Mouse (Mus musculus): Measurements from ENCODE around the gene Adamts1. TPM values are rescaled to one million over a fixed set of nuclear protein-coding genes. Genes with fewer than 3 reads are reported as not detected.

The Adamts1 gene
- 12.0 and 12.7 TPM in 2 replicates for polyA plus RNA-seq (2014; fragmentation: Nextera tagmentation; extraction: Ambion mirVana)

- Histone ChIP-seq H3K9me3 (ENCODE audit: control insufficient read depth, low read length) (no peaks in the 10 kb centered on the region), H3K4me3 (replicated peaks; ENCODE audit: low read length) (peak within 1 kb of the TSS; percentile 65), H3K4me1 (replicated peaks; ENCODE audit: control insufficient read depth, insufficient read depth, low read length) (peaks cover 8% of the 10 kb centered on the region), H3K36me3 (replicated peaks; ENCODE audit: control insufficient read depth, insufficient read depth) (peaks cover 1% of the 10 kb centered on the region), H3K27ac (peak within 1 kb of the TSS; percentile 76), H3K27me3 (ENCODE audit: control insufficient read depth, insufficient read depth, low read length) (peaks cover 14% of the 10 kb centered on the region; the same call in 1 of the 2 replicates), H3K9ac (peak within 1 kb of the TSS; percentile 56), H3K4me2 (replicated peaks) (peak within 1 kb of the TSS; percentile 91)
- ATAC-seq (ENCODE audit: low FRiP score) (peak; percentile 85), DNase-seq (ENCODE audit: low spot score) (peak; percentile 77)
- WGBS = 0% methylated on average over 26 of the region's 26 CpGs
These were observed at the start of gene Adamts1 for GRCm38 (mm10) chr16:85802954-85803353. Adamts1 (minus strand) TSS chr16:85803113.

- Histone ChIP-seq H3K36me3 (replicated peaks; ENCODE audit: control insufficient read depth, insufficient read depth) (no peaks in the 10 kb centered on the region), H3K27me3 (ENCODE audit: control insufficient read depth, insufficient read depth, low read length) (no peaks in the 10 kb centered on the region), H3K4me1 (replicated peaks; ENCODE audit: control insufficient read depth, insufficient read depth, low read length) (no peaks in the 10 kb centered on the region), H3K9ac (no peak overlapping the region), H3K4me3 (replicated peaks; ENCODE audit: low read length) (no peak overlapping the region), H3K9me3 (ENCODE audit: control insufficient read depth, low read length) (no peaks in the 10 kb centered on the region), H3K4me2 (replicated peaks) (no peak overlapping the region), H3K27ac (no peak overlapping the region)
- ATAC-seq (ENCODE audit: low FRiP score) (no peak), DNase-seq (ENCODE audit: low spot score) (no peak)
- 76% methylated on average over 3 of the region's 3 CpGs for WGBS
These were observed 24.2 kb upstream of the Adamts1 start for GRCm38 (mm10) chr16:85827066-85827465.

GRCm38 (mm10) chr16:85822330-85822916 is 19.5 kb upstream of the Adamts1 start:
- Histone ChIP-seq H3K9ac (no peak overlapping the region), H3K4me1 (replicated peaks; ENCODE audit: control insufficient read depth, insufficient read depth, low read length) (no peaks in the 10 kb centered on the region), H3K4me3 (replicated peaks; ENCODE audit: low read length) (no peak overlapping the region), H3K9me3 (ENCODE audit: control insufficient read depth, low read length) (no peaks in the 10 kb centered on the region), H3K27me3 (ENCODE audit: control insufficient read depth, insufficient read depth, low read length) (no peaks in the 10 kb centered on the region), H3K27ac (no peak overlapping the region), H3K4me2 (replicated peaks) (no peak overlapping the region), H3K36me3 (replicated peaks; ENCODE audit: control insufficient read depth, insufficient read depth) (no peaks in the 10 kb centered on the region)
- DNase-seq (ENCODE audit: low spot score) = no peak
- 83% methylated on average over 5 of the region's 5 CpGs for WGBS
- ATAC-seq (ENCODE audit: low FRiP score) = no peak

- H3K27ac ChIP-seq = no peak overlapping the region
- no peak overlapping the region for H3K4me2 ChIP-seq (replicated peaks)
- H3K4me1 ChIP-seq (replicated peaks; ENCODE audit: control insufficient read depth, insufficient read depth, low read length) = no peaks in the 10 kb centered on the region
- no peak overlapping the region for H3K9ac ChIP-seq
- 70% methylated on average over 5 of the region's 5 CpGs for WGBS
- no peaks in the 10 kb centered on the region for H3K9me3 ChIP-seq (ENCODE audit: control insufficient read depth, low read length)
- H3K27me3 ChIP-seq (ENCODE audit: control insufficient read depth, insufficient read depth, low read length) = no peaks in the 10 kb centered on the region
- DNase-seq (ENCODE audit: low spot score) = peak; percentile 75
- H3K36me3 ChIP-seq (replicated peaks; ENCODE audit: control insufficient read depth, insufficient read depth) = no peaks in the 10 kb centered on the region
- peak; percentile 53; the same call in 1 of the 2 replicates for ATAC-seq (ENCODE audit: low FRiP score)
- no peak overlapping the region for H3K4me3 ChIP-seq (replicated peaks; ENCODE audit: low read length)
These were observed 17.0 kb upstream of the Adamts1 start for GRCm38 (mm10) chr16:85819808-85820458.

GRCm38 (mm10) chr16:85814116-85814515 is 11.2 kb upstream of the Adamts1 start:
- no peaks in the 10 kb centered on the region for H3K36me3 ChIP-seq (replicated peaks; ENCODE audit: control insufficient read depth, insufficient read depth)
- H3K4me3 ChIP-seq (replicated peaks; ENCODE audit: low read length) = no peak overlapping the region
- DNase-seq (ENCODE audit: low spot score) (no peak), ATAC-seq (ENCODE audit: low FRiP score) (no peak)
- H3K4me2 ChIP-seq (replicated peaks) = no peak overlapping the region
- H3K27ac ChIP-seq = no peak overlapping the region
- H3K9me3 ChIP-seq (ENCODE audit: control insufficient read depth, low read length) = no peaks in the 10 kb centered on the region
- H3K27me3 ChIP-seq (ENCODE audit: control insufficient read depth, insufficient read depth, low read length) = no peaks in the 10 kb centered on the region
- no peaks in the 10 kb centered on the region for H3K4me1 ChIP-seq (replicated peaks; ENCODE audit: control insufficient read depth, insufficient read depth, low read length)
- 91% methylated on average over 2 of the region's 2 CpGs for WGBS
- H3K9ac ChIP-seq = no peak overlapping the region

DNA sequence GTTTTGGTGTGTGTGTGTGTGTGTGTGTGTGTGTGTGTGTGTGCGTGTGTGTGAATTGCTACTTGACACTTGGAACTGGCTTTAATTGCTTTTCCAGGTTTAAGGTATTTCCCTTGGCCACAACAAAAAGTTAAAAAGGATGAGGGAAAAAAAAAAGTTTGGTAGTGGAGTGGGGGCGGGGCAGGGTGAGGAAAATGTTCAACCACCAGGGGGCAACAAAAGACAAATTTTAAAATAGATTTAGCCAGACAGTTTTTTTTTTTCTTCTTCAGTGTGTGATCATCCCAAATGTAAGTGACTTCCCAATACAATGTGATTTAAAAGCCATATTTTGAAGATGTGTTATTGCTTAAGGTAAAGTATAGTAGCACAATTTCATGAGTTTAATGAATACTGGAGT is 4.7 kb upstream of the Adamts1 start:
- no peaks in the 10 kb centered on the region for H3K9me3 ChIP-seq (ENCODE audit: control insufficient read depth, low read length)
- H3K27me3 ChIP-seq (ENCODE audit: control insufficient read depth, insufficient read depth, low read length) = peaks cover 14% of the 10 kb centered on the region; the same call in 1 of the 2 replicates
- H3K4me2 ChIP-seq (replicated peaks) = peak overlapping the region; percentile 24
- no peak overlapping the region for H3K9ac ChIP-seq
- no peaks in the 10 kb centered on the region for H3K36me3 ChIP-seq (replicated peaks; ENCODE audit: control insufficient read depth, insufficient read depth)
- DNase-seq (ENCODE audit: low spot score) = peak; percentile 80
- no peak for ATAC-seq (ENCODE audit: low FRiP score)
- no peak overlapping the region for H3K27ac ChIP-seq
- H3K4me3 ChIP-seq (replicated peaks; ENCODE audit: low read length) = no peak overlapping the region
- H3K4me1 ChIP-seq (replicated peaks; ENCODE audit: control insufficient read depth, insufficient read depth, low read length) = peaks cover 8% of the 10 kb centered on the region
- 23% methylated on average over 2 of the region's 2 CpGs for WGBS

DNA sequence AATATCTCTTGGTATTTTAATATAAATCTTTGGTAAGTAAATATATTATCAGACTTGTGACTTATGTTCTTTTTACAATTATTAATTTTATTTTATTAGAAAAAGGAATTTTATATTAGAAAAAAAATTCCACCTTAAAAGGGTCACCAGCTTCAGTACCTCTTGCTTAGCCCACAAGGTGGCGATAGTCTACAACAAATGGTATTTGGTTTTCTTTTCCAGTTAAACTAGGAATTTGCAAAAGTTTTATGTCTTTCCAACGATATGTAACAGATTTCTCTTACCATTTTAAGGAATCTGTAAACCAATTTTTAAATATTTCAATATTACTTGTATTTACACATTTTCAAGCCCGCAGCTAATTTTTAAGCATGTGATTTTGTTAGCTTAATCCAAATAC is 4.2 kb upstream of the Adamts1 start:
- H3K4me2 ChIP-seq (replicated peaks) = peak overlapping the region; percentile 24; the same call in 1 of the 2 replicates
- H3K36me3 ChIP-seq (replicated peaks; ENCODE audit: control insufficient read depth, insufficient read depth) = no peaks in the 10 kb centered on the region
- H3K4me1 ChIP-seq (replicated peaks; ENCODE audit: control insufficient read depth, insufficient read depth, low read length) = peaks cover 8% of the 10 kb centered on the region
- ATAC-seq (ENCODE audit: low FRiP score) (no peak), DNase-seq (ENCODE audit: low spot score) (peak; percentile 90)
- no peaks in the 10 kb centered on the region for H3K9me3 ChIP-seq (ENCODE audit: control insufficient read depth, low read length)
- no peak overlapping the region for H3K9ac ChIP-seq
- no peak overlapping the region for H3K4me3 ChIP-seq (replicated peaks; ENCODE audit: low read length)
- 23% methylated on average over 3 of the region's 3 CpGs for WGBS
- H3K27me3 ChIP-seq (ENCODE audit: control insufficient read depth, insufficient read depth, low read length) = peaks cover 14% of the 10 kb centered on the region; the same call in 1 of the 2 replicates
- H3K27ac ChIP-seq = no peak overlapping the region

DNA sequence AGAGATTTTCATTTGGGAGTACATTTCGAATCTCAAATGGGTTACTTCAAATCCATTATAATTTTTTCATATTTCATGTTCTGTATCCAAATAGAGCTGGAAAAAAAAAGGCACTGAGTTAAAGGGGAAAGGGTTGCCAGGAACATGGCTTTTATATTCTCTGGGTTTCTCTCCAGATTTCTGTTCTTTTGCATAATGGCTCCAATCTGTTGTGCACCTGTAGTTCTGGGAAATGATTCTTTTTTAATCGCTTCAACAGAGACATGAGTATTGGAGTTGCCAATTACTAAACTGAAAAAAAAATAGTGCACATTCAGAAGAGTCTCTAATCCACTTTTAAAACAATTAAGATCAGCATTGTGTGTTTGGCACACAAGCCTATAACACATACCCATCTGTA is 2.7 kb upstream of the Adamts1 start:
- Histone ChIP-seq H3K4me2 (replicated peaks) (no peak overlapping the region), H3K4me3 (replicated peaks; ENCODE audit: low read length) (no peak overlapping the region), H3K9ac (no peak overlapping the region), H3K27ac (no peak overlapping the region), H3K4me1 (replicated peaks; ENCODE audit: control insufficient read depth, insufficient read depth, low read length) (peaks cover 8% of the 10 kb centered on the region), H3K36me3 (replicated peaks; ENCODE audit: control insufficient read depth, insufficient read depth) (no peaks in the 10 kb centered on the region), H3K9me3 (ENCODE audit: control insufficient read depth, low read length) (no peaks in the 10 kb centered on the region), H3K27me3 (ENCODE audit: control insufficient read depth, insufficient read depth, low read length) (peaks cover 14% of the 10 kb centered on the region; the same call in 1 of the 2 replicates)
- WGBS = 79% methylated on average over 2 of the region's 2 CpGs
- ATAC-seq (ENCODE audit: low FRiP score) = no peak
- DNase-seq (ENCODE audit: low spot score) = no peak

DNA sequence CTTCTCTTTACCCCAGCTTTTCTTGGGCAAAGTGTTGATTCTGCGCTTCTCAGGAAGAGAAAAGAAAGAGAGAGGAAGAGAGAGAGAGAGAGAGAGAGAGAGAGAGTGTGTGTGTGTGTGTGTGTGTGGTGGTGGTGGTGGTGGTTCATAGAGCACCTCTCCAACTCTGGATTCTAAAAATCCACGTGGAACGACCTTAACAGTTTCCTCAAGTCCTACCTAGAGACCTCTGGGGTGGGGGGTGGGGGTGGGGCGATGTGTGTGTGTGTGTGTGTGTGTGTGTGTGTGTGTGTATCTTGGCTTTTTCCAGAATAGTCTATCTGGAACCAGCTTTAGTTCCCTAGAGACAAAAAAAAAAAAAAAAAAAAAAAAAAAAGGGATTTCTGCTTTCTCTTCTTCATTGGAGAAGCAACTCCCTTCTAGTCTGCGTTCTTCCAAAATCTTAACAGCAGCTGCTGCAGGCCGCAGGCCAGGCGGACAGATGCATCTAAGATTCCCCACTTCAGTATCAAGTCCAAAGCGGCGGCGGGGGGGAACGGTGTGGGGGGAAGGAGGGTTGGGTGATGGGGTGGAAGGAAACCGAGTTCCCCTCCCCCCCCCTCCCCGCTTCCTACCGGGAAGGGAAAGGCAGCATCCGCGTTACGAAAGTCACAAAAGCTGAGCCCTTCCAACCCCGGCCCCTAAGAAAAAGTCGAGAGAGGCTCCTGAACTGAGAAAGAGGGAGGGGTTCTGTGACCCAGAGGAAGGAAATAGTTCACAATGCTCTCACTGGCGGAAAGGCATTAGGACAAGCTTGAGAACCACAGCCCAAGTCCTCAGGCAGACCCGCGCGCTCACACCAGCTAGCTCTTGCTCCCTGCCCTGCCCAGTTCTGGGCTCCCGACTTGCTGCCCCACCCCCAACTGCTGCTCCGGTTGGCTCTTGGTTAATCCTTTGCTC is 969 bp upstream of the Adamts1 start:
- H3K27ac ChIP-seq = peak overlapping the region; percentile 76
- ATAC-seq (ENCODE audit: low FRiP score) = no peak

More for the DNA sequence above, 969 bp upstream of the Adamts1 start:
- H3K36me3 ChIP-seq (replicated peaks; ENCODE audit: control insufficient read depth, insufficient read depth) = no peaks in the 10 kb centered on the region; the same call in 1 of the 2 replicates
- H3K9me3 ChIP-seq (ENCODE audit: control insufficient read depth, low read length) = no peaks in the 10 kb centered on the region
- under 1% methylated on average over 22 of the region's 25 CpGs for WGBS
- peak; percentile 43 for DNase-seq (ENCODE audit: low spot score)
- peak overlapping the region; percentile 56; the same call in 1 of the 2 replicates for H3K9ac ChIP-seq
- peak overlapping the region; percentile 65 for H3K4me3 ChIP-seq (replicated peaks; ENCODE audit: low read length)
- peaks cover 14% of the 10 kb centered on the region; the same call in 1 of the 2 replicates for H3K27me3 ChIP-seq (ENCODE audit: control insufficient read depth, insufficient read depth, low read length)
- peak overlapping the region; percentile 91 for H3K4me2 ChIP-seq (replicated peaks)
- H3K4me1 ChIP-seq (replicated peaks; ENCODE audit: control insufficient read depth, insufficient read depth, low read length) = peaks cover 8% of the 10 kb centered on the region

Measured in hindbrain, embryonic 14.5 days (tissue).